Mouse (Mus musculus) heart, embryonic 14.5 days (tissue): ENCODE data around the gene Cacnb1. TPM values are rescaled to one million over a fixed set of nuclear protein-coding genes. Genes with fewer than 3 reads are reported as not detected.

Source experiments
- ATAC-seq: fragments of 200-750 bp; cut with Nextera tagmentation; 2 replicates; pipeline ENCODE4 v1.8.0; 2017; ENCODE audit warnings: low read depth, moderate TSS enrichment; ENCODE audit not compliant: insufficient number of reproducible peaks, insufficient read depth, low FRiP score
- H3K27ac ChIP-seq, 2 experiments: fragments of 200-500 bp in 1 of 2; fragments of 300-500 bp in 1 of 2; sonication (generic) in 1 of 2; replicated peaks in 1 of 2; 2 replicates each; pipeline ENCODE4 v1.5.1; 2012 to 2014; ENCODE audit warnings: low read depth in 2 of 2, low read length in 2 of 2, control low read depth in 1 of 2, mild to moderate bottlenecking in 1 of 2, mixed read lengths in 1 of 2; ENCODE audit not compliant: control insufficient read depth in 1 of 2, insufficient read depth in 1 of 2
- H3K27me3 ChIP-seq: fragments of 300-500 bp; sonication (generic); 2 replicates; pipeline ENCODE4 v1.6.1; 2014; ENCODE audit warnings: mild to moderate bottlenecking, low read length, control low read depth; ENCODE audit not compliant: control insufficient read depth, insufficient read depth
- H3K36me3 ChIP-seq: fragments of 300-500 bp; sonication (generic); 2 replicates; pipeline ENCODE4 v1.6.1; 2014; ENCODE audit warnings: mild to moderate bottlenecking, control low read depth, low read length, mixed read lengths; ENCODE audit not compliant: control insufficient read depth, insufficient read depth
- H3K4me1 ChIP-seq, 2 experiments: fragments of 200-500 bp in 1 of 2; fragments of 300-500 bp in 1 of 2; sonication (generic) in 1 of 2; 2 replicates each; pipeline ENCODE4 v1.6.1; 2012 to 2014; ENCODE audit warnings: low read length in 2 of 2, control low read depth in 1 of 2, mixed read lengths in 1 of 2; ENCODE audit not compliant: control insufficient read depth in 2 of 2, insufficient read depth in 2 of 2
- H3K4me2 ChIP-seq: fragments of 300-500 bp; sonication (generic); 2 replicates; pipeline ENCODE4 v1.6.1; 2014; ENCODE audit warnings: mild to moderate bottlenecking, low read length
- H3K4me3 ChIP-seq, 2 experiments: fragments of 200-500 bp in 1 of 2; fragments of 300-500 bp in 1 of 2; sonication (generic) in 1 of 2; 2 replicates each; pipeline ENCODE4 v1.5.1; 2012 to 2014; ENCODE audit warnings: low read length in 2 of 2, mild to moderate bottlenecking in 2 of 2, control low read depth in 1 of 2, low read depth in 1 of 2, moderate library complexity in 1 of 2; ENCODE audit not compliant: control insufficient read depth in 1 of 2, insufficient read depth in 1 of 2
- H3K9ac ChIP-seq: fragments of 300-500 bp; sonication (generic); 2 replicates; pipeline ENCODE4 v1.6.1; 2014; ENCODE audit warnings: mild to moderate bottlenecking, low read length
- H3K9me3 ChIP-seq: fragments of 300-500 bp; sonication (generic); 2 replicates; pipeline ENCODE4 v1.6.1; 2016; ENCODE audit warnings: low read length, control low read depth; ENCODE audit not compliant: control insufficient read depth
- WGBS: fragments of 180-500 bp; shearing (Covaris S2); extraction: QIAGEN DNeasy Blood & Tissue Kit; methylation state at CpG from one replicate; pipeline ENCODE4 v1.1.7; 2014; 5-methylcytosine and 5-hydroxymethylcytosine counted together
- polyA plus RNA-seq: library from polyadenylated mRNA; unstranded; fragments of >200 nt; fragmentation: Nextera tagmentation; extraction: Ambion mirVana; gene quantifications from 2 replicates; pipeline ENCODE4 v1.2.1, GENCODE M21; 2014

The Cacnb1 gene
- polyA plus RNA-seq, 1 experiment from 2014 or later: 7.1 TPM

- no peak for ATAC-seq
- Histone ChIP-seq H3K27ac (no peak overlapping the region), H3K9ac (no peak overlapping the region), H3K4me2 (no peak overlapping the region), H3K27me3 (0 out of 2 replicates have a peak, but pooled peaks cover 12% of the 10 kb centered on the region), H3K4me3 (no peak overlapping the region), H3K9me3 (no peaks in the 10 kb centered on the region), H3K36me3 (peaks cover 13% of the 10 kb centered on the region), H3K4me1 (no peaks in the 10 kb centered on the region)
- WGBS: 55% methylated on average over 9 of the region's 9 CpGs
Observed at GRCm38 (mm10) chr11:98011716-98012115, 11.1 kb downstream of the Cacnb1 start.

GRCm38 (mm10) chr11:98008087-98008486 lies 14.7 kb downstream of the Cacnb1 start:
- Histone ChIP-seq H3K4me1 (peaks cover 9 to 10% of the 10 kb centered on the region in 2 experiments), H3K9me3 (no peaks in the 10 kb centered on the region), H3K9ac (no peak overlapping the region), H3K27ac (no peak overlapping the region), H3K4me2 (no peak overlapping the region), H3K27me3 (peaks cover 12% of the 10 kb centered on the region; the same call in 1 of the 2 replicates), H3K36me3 (peaks cover 6% of the 10 kb centered on the region; the same call in 1 of the 2 replicates), H3K4me3 (no peak overlapping the region)
- 77% methylated on average over 11 of the region's 11 CpGs for WGBS
- ATAC-seq: no peak

GRCm38 (mm10) chr11:98005686-98006085 lies 17.1 kb downstream of the Cacnb1 start:
- Histone ChIP-seq H3K27ac (0 out of 4 replicates have a peak overlapping the region, but pooled peaks of 1 of the 2 experiments have one; percentile 37), H3K27me3 (peaks cover 23% of the 10 kb centered on the region), H3K4me1 (peaks cover 11 to 18% of the 10 kb centered on the region in 2 experiments), H3K36me3 (peaks cover 6% of the 10 kb centered on the region; the same call in 1 of the 2 replicates), H3K4me3 (no peak overlapping the region), H3K4me2 (no peak overlapping the region), H3K9me3 (no peaks in the 10 kb centered on the region), H3K9ac (no peak overlapping the region)
- no peak for ATAC-seq
- WGBS: 70% methylated on average over 10 of the region's 10 CpGs

GRCm38 (mm10) chr11:98005076-98005475 lies 17.8 kb downstream of the Cacnb1 start:
- Histone ChIP-seq H3K36me3 (peaks cover 6% of the 10 kb centered on the region; the same call in 1 of the 2 replicates), H3K9me3 (no peaks in the 10 kb centered on the region), H3K9ac (no peak overlapping the region), H3K4me3 (no peak overlapping the region), H3K4me1 (peaks cover 11 to 18% of the 10 kb centered on the region in 2 experiments), H3K27ac (no peak overlapping the region), H3K27me3 (peaks cover 29% of the 10 kb centered on the region), H3K4me2 (no peak overlapping the region)
- WGBS: 54% methylated on average over 13 of the region's 13 CpGs
- ATAC-seq: no peak

- H3K4me2 ChIP-seq: no peak overlapping the region
- H3K27ac ChIP-seq: no peak overlapping the region
- H3K36me3 ChIP-seq: 0 out of 2 replicates have a peak, but pooled peaks cover 3% of the 10 kb centered on the region
- WGBS: 44% methylated on average over 8 of the region's 8 CpGs
- H3K27me3 ChIP-seq: peaks cover 35% of the 10 kb centered on the region
- ATAC-seq: no peak
- H3K4me1 ChIP-seq: peaks cover 11 to 18% of the 10 kb centered on the region in 2 experiments
- H3K9me3 ChIP-seq: no peaks in the 10 kb centered on the region
- no peak overlapping the region for H3K4me3 ChIP-seq
- no peak overlapping the region for H3K9ac ChIP-seq
Observed at GRCm38 (mm10) chr11:98004161-98004560, 18.7 kb downstream of the Cacnb1 start.

- Histone ChIP-seq H3K4me1 (peaks cover 11 to 18% of the 10 kb centered on the region in 2 experiments), H3K36me3 (no peaks in the 10 kb centered on the region), H3K4me2 (peak overlapping the region; percentile 54), H3K4me3 (peak overlapping the region; percentile 26; a peak in 2 of 4 replicates), H3K9me3 (no peaks in the 10 kb centered on the region), H3K9ac (peak overlapping the region; percentile 39; the same call in 1 of the 2 replicates), H3K27ac (no peak overlapping the region), H3K27me3 (peaks cover 35% of the 10 kb centered on the region)
- WGBS: 34% methylated on average over 17 of the region's 17 CpGs
- ATAC-seq: no peak
Observed at GRCm38 (mm10) chr11:98003171-98003671, 19.6 kb downstream of the Cacnb1 start.

GRCm38 (mm10) chr11:98002627-98003026 lies 20.2 kb downstream of the Cacnb1 start:
- ATAC-seq: no peak
- 11% methylated on average over 12 of the region's 12 CpGs for WGBS

More at GRCm38 (mm10) chr11:98002627-98003026, 20.2 kb downstream of the Cacnb1 start:
- peaks cover 35% of the 10 kb centered on the region for H3K27me3 ChIP-seq
- H3K4me1 ChIP-seq: peaks cover 11 to 18% of the 10 kb centered on the region in 2 experiments
- H3K4me3 ChIP-seq: peak overlapping the region; percentile 26; a peak in 2 of 4 replicates
- H3K36me3 ChIP-seq: no peaks in the 10 kb centered on the region
- H3K9ac ChIP-seq: peak overlapping the region; percentile 39
- peak overlapping the region; percentile 54 for H3K4me2 ChIP-seq
- H3K27ac ChIP-seq: no peak overlapping the region
- H3K9me3 ChIP-seq: no peaks in the 10 kb centered on the region
